Mouse (Mus musculus) liver, embryonic 14.5 days (tissue): Measurements from ENCODE around the gene Teddm1a.

Source experiments
- CTCF ChIP-seq: IDR thresholded peaks from 2 replicates; pipeline ENCODE4 v1.5.1; 2016; ENCODE audit warnings: antibody characterized with exemption, low read depth, control low read depth
- EP300 ChIP-seq: IDR thresholded peaks from 2 replicates; pipeline ENCODE4 v1.6.1; 2016; ENCODE audit warnings: antibody characterized with exemption, low read depth

GRCm38 (mm10) chr1:153930431-153930830 lies 38.9 kb downstream of the Teddm1a start:
- TF ChIP-seq CTCF (no peak), EP300 (no peak)
